Mouse (Mus musculus): Measurements from ENCODE around the gene Cntln.

Cntln gene

DNA sequence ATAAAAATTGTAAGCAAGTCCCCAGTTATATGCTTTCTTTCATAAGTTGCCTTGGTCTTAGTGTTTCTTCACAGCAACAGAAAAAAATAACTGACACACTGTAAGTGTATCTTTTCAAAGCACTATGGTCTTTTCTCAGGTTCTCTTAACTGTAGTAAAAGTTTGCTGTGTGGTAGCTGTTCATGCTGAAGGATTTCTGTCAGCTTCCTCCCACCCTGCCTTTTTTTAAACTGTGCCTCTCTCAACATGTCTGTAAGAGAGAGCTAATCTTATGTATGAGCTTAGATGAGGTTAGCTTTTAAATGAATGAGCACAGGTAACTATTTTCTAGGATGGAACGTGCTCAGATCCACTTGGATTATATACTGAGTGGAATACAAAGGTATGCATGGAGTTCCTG is 170.5 kb downstream of the Cntln start:
- DNase-seq (ENCODE audit: low spot score) = no peak

DNA sequence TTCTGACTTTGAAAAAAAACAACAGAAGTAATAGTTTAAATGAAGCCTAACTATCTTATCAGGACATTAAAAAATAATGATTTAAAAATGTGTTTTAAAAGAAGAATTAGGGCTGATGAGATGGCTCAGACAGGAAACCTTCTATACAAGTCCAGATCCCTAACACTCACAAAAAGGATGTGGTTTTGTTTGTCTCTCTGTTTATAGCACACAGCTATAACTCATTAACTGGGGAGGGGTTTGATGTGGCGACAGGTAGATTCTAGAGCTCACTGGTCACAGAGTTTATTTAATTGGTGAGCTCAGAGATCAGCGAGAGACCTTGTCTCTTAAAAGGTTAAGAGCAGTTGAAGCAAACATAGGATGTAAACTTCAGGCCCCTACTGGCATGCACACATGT is 175.5 kb downstream of the Cntln start:
- no peak for DNase-seq (ENCODE audit: low spot score)

DNA sequence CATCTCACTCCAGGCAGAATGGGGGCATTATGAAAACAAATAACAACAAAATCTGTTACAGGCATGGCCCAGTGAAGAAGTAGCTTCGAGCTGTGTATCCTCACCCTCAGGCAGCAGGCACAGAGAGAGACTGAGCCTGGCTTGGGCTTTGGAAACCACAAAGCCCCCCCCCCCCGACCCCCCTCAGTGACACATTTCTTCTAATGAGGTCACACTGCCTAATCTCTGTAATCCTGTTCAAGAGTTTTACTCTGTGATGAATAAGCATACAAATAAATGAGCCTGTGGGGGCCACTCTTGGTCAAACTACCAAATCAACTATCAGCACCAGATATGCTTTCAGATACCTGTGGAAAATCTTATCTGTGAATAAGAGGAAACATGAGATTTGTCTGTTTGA is 177.6 kb downstream of the Cntln start:
- DNase-seq (ENCODE audit: low spot score) = no peak

DNA sequence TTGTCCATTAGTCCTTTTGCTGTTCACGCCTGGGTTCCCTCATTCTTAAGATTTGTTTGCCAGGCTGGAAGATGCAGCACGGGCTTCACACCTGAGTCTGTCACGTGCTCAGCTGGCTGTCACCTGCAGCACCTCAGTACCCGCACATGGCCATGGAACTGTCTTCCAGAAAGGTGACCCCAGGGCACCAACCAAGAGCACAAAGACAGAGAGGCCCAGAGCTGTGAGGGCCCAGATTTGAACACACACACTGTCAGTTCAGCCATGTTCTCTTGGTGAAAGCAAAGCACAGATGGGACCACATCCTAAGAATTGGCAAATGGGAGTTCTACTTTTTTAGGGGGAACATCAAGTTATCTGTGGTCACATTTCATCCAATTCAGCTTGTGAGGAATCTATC is 211.9 kb downstream of the Cntln start:
- no peak for DNase-seq (ENCODE audit: low spot score)

DNA sequence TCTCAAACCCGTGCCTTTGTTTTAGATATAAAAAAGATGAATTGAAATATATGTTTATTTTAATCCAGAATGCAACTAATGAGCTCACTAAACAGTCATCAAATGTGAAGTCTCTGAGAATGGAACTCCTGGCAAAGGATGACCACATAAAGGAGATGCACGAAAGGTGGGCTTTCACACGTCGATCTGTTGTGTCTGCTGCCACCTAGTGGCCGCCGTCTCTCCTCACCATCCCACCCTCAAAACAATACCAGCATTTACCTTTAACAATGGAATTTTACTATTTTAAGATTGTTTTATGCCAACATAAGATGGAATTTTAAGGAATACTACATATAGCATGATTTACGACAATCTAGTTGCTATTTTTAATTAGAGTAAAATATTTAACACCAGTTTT is 212.6 kb downstream of the Cntln start:
- DNase-seq (ENCODE audit: low spot score) = peak; percentile 9

DNA sequence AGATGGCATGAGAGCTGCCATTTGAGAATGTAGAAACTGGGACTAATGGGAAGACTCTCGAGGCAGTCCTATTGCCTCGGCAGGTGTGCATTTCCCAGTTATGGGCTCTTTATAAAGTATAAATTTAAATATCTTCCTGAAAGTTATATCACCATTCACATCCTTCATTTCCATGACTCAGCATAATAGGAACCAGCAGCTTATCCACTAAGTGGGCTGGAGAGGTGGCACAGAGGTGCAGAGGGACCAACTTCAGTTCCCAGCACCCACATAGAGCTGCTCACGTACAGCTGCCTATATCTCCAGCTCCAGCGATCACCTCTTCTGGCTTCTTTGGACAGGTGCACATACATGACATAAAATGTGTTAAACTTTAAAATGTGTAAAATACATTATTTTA is 218.1 kb downstream of the Cntln start:
- no peak for DNase-seq (ENCODE audit: low spot score)

DNA sequence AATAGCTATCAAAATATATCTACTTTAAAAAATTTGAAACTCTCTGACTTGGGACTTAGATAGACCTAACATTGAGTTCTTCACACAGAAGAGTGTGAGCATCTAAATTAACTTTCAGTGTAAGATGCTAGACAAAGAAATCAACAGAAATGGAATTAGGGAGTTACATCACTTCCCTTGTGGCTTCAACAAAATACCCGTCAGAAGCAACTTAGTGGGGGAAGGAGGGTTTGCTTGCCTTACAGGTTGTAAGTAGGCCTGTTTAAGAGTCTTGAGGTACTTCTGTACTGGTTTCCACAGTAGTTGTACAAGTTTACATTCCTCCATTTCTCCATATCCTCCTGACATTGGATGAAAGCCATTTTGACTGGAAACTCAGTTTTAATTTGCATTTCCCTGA is 222.3 kb downstream of the Cntln start:
- DNase-seq (ENCODE audit: low spot score) = no peak

DNA sequence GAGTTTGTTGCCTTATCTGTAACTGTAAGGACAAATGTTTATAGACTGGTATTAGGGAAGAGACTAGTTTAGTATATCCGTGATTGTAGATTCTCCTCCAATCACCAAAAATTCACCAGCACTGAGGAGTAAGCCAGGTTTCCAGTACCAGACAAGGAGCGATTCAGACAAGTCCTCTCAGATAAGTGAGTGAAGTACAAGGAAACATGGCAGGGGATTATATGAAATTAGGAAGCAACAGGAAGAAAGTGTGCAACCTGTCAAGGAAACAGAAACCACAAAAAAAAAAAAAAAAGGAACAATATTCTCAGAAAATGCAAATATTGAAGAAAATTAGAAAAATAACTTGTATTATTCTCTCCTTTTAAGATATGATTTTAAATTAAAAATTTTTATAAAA is 222.9 kb downstream of the Cntln start:
- no peak for DNase-seq (ENCODE audit: low spot score)

DNA sequence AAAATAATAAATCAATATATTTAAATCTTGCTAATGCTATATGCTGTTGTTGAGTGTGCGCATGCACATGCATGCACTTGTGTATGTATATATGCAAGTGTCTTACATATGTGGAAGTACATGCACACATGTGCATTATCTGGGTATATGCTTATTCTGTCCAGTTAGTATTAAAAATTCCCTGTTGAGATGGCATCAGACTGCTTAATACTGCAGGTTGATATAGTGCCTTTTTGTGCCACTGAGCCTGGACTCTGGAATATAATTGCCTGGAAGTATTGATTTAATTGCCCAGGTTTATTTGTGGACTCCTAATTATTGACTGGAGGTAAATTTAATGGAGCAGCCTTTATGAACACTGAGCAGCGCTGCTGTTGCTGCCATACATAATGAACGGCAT is 236.2 kb downstream of the Cntln start:
- no peak for DNase-seq (ENCODE audit: low spot score)

DNA sequence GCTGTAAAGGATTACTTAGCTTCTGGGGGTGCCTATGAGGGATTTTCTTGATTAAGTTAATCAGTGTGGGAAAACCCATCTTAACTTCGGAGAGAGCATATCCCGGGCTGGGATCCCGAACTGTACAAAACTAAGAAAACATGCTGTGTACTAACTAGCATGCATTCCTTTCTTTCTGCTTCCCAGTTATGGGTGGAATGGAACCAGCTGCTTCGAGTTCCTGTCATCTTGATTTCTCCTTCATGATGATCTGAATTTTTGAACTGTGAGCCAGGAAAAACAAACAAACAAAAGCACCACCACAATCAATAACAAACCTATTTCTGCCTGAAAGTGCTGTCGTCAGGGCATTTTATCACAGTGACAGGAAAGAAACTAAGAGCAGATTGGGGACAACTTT is 265.6 kb downstream of the Cntln start:
- no peak for DNase-seq (ENCODE audit: low spot score)

DNA sequence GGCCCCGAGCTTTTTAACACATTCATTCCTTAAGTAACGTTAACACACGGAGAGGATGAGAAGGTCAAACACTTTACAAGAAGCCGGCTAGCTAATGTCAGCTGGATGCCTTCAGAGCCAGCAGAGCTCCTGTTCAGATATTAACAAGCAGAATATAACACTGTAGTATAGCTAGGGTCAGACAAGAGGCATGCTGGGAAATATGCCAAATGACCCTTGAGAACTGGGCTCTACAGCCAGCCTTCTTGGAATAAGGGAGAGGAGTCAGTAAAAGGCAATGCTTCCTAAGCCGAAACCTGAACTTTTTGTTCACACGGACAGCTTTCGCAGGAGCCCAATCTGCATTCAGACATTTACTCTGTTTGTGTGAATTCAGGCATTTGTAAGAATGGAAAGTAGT is 267.8 kb downstream of the Cntln start:
- no peak for DNase-seq (ENCODE audit: low spot score)

DNA sequence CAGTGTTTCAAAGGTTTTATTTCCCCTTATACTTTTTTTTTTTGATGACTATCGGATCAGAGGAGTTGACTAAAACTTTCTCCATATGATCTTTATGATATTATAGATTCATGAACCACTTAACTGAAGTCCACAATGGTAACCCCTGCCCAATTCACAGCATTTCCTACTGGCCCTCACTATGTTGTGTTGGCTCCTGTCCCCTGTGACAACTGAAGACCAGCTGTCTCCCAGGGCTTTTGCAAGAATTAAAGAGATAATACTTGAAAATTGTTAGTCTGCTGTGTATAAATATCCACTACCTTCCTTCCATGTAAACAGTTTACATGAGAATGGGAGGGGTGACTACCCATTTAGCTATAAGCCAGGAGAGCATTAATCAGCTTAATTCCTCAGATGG is 270.3 kb downstream of the Cntln start:
- no peak for DNase-seq (ENCODE audit: low spot score)

DNA sequence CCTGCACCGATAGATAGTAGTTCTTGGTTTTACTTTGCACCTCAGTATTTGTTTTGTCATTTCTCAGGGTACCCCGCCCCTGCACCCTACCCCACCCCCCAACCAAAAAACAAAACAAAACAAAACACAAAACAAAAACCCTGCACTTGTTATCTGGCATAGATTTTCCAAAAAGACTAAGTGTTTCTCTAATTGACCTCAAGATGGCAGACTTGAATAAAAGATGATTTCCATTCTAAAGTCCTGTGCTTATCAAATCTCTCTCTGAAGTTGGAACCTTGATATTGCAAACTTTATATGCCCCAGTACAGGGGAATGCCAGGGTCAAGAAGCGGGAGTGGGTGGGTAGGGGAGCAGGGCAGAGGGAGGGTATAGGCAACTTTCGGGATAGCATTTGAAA is 277.0 kb downstream of the Cntln start:
- no peak for DNase-seq (ENCODE audit: low spot score)

DNA sequence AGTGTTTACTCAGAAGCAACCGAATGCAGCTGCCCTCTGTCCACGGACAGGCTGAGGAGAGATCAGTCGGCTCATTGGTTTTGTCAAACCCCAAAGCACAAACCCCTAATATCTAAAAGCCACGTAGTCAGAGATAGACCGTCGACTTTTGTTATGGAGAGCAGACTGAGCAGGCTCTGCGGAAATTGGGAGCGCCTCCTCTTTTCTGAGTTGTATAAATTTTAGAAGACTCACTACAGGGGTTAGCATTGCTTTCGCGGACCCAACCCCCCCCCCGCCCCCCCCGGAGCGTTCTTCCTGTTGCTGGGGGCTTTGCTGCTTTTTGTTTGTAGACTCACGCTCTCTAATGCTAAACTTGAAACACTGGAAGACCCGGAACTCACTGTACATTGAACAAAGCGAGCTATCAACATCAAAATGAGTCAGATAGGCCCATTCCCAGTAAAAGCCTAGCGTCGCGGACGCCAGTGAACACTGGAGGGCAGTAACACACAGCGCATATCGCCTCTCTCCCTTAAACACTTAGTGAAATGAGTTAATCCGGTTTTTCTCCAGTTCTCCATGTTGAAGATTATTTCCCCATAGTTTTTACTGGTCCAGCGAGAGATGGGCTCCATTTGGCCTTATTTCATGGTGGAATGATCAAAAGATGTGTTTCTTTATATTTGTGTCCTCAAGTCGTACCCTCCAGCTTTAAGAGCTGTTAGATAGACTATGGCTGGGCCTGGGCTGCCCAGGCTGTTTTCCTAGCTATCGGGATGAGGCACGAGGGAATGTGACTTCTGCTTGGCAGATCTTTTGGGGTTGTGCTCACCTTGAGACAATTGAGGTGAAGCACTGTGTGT is 278.6 kb downstream of the Cntln start:
- no peak for DNase-seq (ENCODE audit: low spot score)

DNA sequence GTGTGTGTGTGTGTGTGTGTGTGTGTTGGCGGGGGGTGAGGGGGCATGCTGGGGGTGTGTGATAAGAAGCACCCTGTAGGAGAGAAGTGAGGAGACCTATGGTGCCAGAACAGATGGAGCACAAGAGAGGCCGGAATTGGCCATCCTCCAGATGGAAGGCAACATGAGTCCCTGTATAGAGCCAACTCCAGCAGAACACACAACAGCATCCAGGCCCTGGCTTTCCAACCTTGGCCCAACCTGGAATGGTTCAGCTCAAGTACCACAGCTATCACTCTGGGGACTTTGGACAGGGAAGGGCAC is 279.2 kb downstream of the Cntln start:
- DNase-seq (ENCODE audit: low spot score) = no peak

DNA sequence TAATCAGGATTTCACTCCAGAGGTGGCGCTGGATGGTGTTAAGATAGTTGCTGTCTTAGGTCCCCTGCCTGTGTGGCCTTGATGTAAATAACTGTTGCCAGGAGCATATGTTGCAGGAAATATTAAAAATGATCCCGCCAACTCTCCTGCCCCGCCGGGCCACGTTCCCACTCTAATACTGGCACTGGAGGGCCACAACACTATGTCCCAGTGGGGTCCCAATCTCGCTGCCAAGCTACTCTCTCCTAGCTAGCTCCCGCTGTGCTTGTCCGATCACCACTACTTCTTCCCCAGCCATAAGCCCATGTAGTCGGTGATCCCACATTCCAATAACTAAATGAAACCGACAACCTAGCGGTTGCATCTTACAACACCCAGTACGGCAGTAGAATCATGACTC is 283.9 kb downstream of the Cntln start:
- no peak for DNase-seq (ENCODE audit: low spot score)

DNA sequence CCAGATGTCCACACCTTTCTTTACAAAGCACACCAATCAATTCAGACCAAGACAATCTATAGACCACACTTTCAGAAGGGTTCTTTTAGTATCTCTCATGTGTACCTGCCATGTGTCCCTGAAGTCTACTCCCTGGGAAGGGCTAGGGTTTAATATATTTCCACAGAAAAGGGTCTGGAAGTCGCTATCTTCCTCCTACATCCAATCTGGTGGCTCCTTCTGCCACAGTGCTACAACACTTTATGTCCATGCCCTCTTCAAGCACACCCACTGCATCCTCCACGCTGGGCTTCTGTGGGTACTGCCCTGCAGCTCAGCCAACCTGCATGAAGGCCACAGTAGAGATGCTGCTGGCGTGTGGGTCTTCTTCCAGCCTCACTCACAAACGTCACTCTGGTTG is 291.4 kb downstream of the Cntln start:
- no peak for DNase-seq (ENCODE audit: low spot score)

DNA sequence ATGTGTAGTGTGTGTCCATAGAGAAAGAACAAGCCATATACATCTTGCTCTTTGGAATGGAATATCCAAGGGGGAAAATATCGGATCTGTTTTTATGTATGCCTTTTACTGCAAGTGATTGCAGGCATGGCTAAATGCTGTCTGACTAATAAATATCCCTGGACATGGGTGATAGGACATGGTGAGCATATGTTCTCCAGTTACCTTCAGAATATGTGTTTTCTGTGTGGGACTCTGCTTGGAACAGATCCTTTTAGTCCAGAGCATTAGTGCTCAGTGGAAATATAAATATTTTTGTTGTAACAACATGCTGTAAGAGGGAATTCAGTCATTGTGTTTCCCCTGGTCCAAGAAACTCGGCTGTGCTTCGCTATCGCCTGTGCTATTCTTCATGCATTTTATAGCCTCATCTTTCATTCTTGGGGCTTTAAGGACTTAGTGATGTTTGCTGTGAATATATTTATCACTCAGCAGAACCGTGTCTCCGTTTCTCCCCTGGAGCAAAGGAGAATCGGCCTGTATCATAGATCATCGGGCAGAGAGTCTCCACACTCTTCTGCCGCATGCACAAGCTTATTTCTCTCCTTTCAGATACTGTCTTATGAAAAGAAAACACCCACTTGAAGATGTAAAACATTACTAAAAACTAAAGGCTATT is 294.4 kb downstream of the Cntln start:
- DNase-seq (ENCODE audit: low spot score) = no peak

Measured in c-Kit-positive CD71-positive TER-119-positive erythroid progenitor cells, embryonic 14.5 days (primary cell).